Mouse (Mus musculus) T-helper 1 cell (primary cell): ENCODE results near the gene Fkbpl.

Experiments used
- in situ Hi-C: fragments of 300-600 bp; cut with MboI, MseI; formaldehyde crosslinking; loops from one replicate; pipeline ENCODE4 v1.15.1; 2025; ENCODE audit warnings: high pct_unique_total_duplicates

The Fkbpl gene

DNA sequence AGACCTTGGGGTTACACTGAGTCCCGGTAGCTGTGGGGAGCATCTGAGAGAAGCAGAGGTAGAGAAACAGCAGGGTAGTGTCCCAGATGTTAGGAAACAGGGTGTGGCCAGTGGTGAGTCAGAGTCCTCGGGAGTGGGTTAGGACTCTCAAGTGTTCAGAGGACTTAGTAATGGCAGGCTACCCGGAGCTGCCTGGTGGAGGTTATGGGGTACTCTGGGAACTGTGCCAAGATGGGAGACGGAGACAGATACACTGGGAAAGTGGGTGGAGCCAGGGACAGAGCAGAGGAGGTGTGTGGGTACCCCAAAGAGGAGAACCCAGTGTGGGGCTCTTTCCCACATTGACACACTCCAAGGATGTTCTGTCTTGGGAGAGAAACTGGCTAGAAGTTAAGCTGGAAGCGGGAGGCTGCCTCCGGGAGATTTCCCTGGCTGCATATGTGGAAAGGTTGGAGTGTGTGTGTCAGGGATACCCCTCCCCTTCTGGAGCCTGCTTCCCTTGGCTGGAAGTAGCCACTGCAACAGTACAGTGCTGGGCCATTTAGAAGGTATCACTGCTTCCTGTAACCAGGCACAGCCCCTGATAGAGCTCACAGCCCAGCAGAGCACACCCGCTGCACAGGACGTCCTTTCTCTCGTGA lies 39.8 kb downstream of the Fkbpl start:
- in situ Hi-C loops, result no loop called here

DNA sequence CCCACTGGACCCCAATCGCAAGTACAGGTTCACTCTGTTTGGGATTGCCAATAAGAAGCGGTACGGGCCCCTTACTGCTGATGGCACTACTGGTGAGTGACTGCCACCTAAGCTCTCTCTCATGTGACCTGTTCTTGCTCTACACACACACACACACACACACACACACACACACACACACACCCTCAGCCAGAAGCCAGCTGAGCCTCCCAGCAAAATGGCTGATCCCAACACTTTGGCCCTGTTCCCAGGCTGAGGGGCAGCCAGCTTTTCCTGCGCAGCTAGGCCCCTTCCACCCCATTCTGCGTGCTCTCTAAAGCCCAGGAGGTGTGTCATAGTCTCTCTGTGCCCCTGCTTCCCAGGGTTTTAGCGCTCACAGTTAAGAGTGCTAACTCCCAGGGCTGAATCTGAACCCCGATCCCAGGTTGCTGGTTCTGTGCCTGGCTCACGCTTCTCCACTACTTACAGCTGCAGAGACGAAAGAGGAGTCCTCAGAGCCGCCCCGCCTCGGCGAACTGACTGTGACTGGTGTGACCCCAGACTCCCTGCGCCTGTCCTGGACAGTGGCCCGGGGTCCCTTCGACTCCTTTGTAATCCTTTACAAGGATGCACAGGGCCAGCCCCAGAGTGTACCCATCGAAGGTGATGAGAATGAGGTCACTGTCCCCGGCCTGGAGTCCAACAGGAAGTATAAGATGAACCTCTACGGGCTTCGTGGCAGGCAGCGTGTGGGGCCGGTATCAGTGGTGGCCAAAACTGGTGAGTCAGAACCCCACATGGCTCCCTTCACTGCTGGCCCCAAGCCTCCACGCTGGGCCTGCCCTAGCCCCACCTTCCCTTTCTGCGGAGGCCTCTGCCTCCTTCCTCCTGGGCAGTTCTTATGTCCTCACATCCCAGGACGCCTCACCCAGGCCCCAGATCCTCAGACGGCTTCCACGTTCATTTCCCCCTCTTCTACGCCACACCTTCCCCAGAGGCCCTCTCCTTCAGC lies 40.9 kb downstream of the Fkbpl start:
- in situ Hi-C loops, result no loop called here

DNA sequence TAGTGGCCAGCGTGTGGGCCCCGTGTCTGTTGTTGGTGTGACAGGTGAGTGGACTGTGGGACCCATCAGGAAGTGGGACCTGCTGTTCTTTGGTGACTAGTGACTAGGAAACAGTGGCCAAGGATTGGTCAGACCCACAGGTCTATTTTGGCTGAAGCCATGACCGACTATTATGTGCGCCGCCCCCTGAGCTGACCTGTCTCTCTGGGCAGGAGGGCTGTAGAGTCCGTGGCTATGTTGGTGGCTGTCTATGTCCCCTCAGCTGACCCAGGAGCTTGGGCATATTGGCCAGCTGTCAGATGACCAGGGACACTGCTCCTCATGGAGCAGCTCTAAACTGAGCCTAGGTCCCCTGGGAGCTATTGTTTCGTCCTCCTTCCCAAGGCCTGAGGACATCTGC lies 44.3 kb downstream of the Fkbpl start:
- in situ Hi-C loops, result no loop called here

DNA sequence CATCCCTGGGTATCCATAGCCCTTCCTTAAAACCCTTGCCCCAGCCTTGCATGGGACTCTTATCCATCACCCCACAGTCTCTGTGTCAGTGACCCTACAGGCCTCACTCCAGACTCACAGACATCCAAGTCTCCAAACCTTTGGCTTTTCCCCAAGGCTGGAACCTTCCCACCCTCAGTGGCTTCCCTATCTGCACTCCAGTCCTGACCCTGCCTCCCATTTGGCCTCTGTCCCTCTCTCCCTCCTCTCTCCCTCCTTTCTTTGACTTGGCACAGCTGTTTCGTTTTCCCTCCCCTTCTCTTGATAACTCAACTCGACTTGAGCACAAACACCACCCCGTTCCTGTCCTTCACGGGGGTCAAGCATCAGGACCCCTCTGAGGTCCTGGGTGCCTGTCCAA lies 45.9 kb downstream of the Fkbpl start:
- in situ Hi-C loops, result no loop called here

DNA sequence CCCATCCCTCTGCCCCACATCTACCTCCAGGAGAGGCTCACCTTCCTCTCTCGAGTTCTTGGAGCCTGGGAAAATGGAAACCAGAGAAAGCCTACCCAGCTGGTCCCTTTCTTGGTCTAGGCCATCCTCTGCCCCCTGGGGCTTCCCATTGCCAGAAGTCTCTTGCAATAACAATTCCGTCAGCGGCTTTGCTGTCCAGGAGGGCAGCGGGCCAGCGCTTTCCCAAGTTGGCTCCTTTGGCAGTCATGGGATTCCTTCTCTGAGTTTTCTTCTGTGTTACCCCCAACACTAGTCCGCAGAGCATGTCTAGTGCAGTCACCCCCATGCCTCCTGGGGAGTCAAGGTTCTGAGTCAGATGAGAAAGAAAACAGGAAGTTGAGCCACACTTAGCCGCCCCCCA lies 48.3 kb downstream of the Fkbpl start:
- in situ Hi-C loops, result no loop called here
